Mouse (Mus musculus) limb, embryonic 11.5 days (tissue): ENCODE measurements around the gene Alox5. TPM values are rescaled to one million over a fixed set of nuclear protein-coding genes. Genes with fewer than 3 reads are reported as not detected.

Source experiments
- ATAC-seq: fragments of 200-750 bp; cut with Nextera tagmentation; 2 replicates; pipeline ENCODE4 v1.8.0; 2017; ENCODE audit warnings: low read depth; ENCODE audit not compliant: insufficient number of reproducible peaks, low FRiP score, low TSS enrichment
- DNase-seq: peaks from one replicate; pipeline ENCODE4 v3.0.0-alpha.2; 2015; ENCODE audit warnings: low spot score
- H3K27ac ChIP-seq: fragments of 300-500 bp; sonication (generic); replicated peaks from 2 replicates; pipeline ENCODE4 v1.5.1; 2014; ENCODE audit warnings: low read depth, mild to moderate bottlenecking, low read length
- H3K27me3 ChIP-seq: fragments of 300-500 bp; sonication (generic); 2 replicates; pipeline ENCODE4 v1.6.1; 2014; ENCODE audit warnings: mild to moderate bottlenecking, low read length, mixed read lengths; ENCODE audit not compliant: control insufficient read depth, insufficient read depth
- H3K36me3 ChIP-seq: fragments of 300-500 bp; sonication (generic); 2 replicates; pipeline ENCODE4 v1.6.1; 2014; ENCODE audit warnings: mild to moderate bottlenecking, low read length, moderate library complexity, mixed read lengths; ENCODE audit not compliant: control insufficient read depth, insufficient read depth
- H3K4me1 ChIP-seq: fragments of 300-500 bp; sonication (generic); 2 replicates; pipeline ENCODE4 v1.6.1; 2014; ENCODE audit warnings: low read length, mixed read lengths; ENCODE audit not compliant: control insufficient read depth, insufficient read depth
- H3K4me2 ChIP-seq: fragments of 300-500 bp; sonication (generic); 2 replicates; pipeline ENCODE4 v1.6.1; 2014; ENCODE audit warnings: low read depth, mild to moderate bottlenecking, moderate library complexity; ENCODE audit not compliant: severe bottlenecking
- H3K4me3 ChIP-seq: fragments of 300-500 bp; sonication (generic); 2 replicates; pipeline ENCODE4 v1.5.1; 2014; ENCODE audit warnings: low read depth, low read length
- H3K9ac ChIP-seq: fragments of 300-500 bp; sonication (generic); 2 replicates; pipeline ENCODE4 v1.6.1; 2014; ENCODE audit warnings: mild to moderate bottlenecking, low read length
- H3K9me3 ChIP-seq: fragments of 300-500 bp; sonication (generic); 2 replicates; pipeline ENCODE4 v1.6.1; 2016; ENCODE audit warnings: low read length; ENCODE audit not compliant: control insufficient read depth
- WGBS: fragments of 180-500 bp; shearing (Covaris S2); extraction: QIAGEN DNeasy Blood & Tissue Kit; methylation state at CpG from one replicate; pipeline ENCODE4 v1.1.7; 2014; 5-methylcytosine and 5-hydroxymethylcytosine counted together
- polyA plus RNA-seq: library from polyadenylated mRNA; unstranded; fragments of >200 nt; fragmentation: Nextera tagmentation; extraction: Ambion mirVana; gene quantifications from 2 replicates; pipeline ENCODE4 v1.2.1, GENCODE M21; 2014

Alox5 gene
- polyA plus RNA-seq, 1 experiment from 2014 or later: 0.75 TPM

GRCm38 (mm10) chr6:116415126-116415676, 45.8 kb downstream of the Alox5 start:
- H3K36me3 ChIP-seq: no peaks in the 10 kb centered on the region
- no peak overlapping the region for H3K27ac ChIP-seq
- WGBS: 92% methylated on average over 12 of the region's 12 CpGs
- no peak overlapping the region for H3K4me2 ChIP-seq
- no peak overlapping the region for H3K9ac ChIP-seq
- H3K4me1 ChIP-seq: no peaks in the 10 kb centered on the region
- ATAC-seq: no peak
- no peaks in the 10 kb centered on the region for H3K27me3 ChIP-seq
- no peak overlapping the region for H3K4me3 ChIP-seq
- H3K9me3 ChIP-seq: no peaks in the 10 kb centered on the region
- no peak for DNase-seq

- H3K4me2 ChIP-seq: no peak overlapping the region
- no peak overlapping the region for H3K4me3 ChIP-seq
- H3K27ac ChIP-seq: no peak overlapping the region
- no peaks in the 10 kb centered on the region for H3K4me1 ChIP-seq
- no peaks in the 10 kb centered on the region for H3K27me3 ChIP-seq
- WGBS: 96% methylated on average over 14 of the region's 14 CpGs
- no peaks in the 10 kb centered on the region for H3K9me3 ChIP-seq
- no peak for DNase-seq
- no peaks in the 10 kb centered on the region for H3K36me3 ChIP-seq
- no peak for ATAC-seq
- H3K9ac ChIP-seq: no peak overlapping the region
These were observed 48.2 kb downstream of the Alox5 start for GRCm38 (mm10) chr6:116412546-116413325.

- no peak overlapping the region for H3K9ac ChIP-seq
- no peaks in the 10 kb centered on the region for H3K4me1 ChIP-seq
- H3K27ac ChIP-seq: no peak overlapping the region
- H3K9me3 ChIP-seq: no peaks in the 10 kb centered on the region
- ATAC-seq (no peak), DNase-seq (no peak)
- H3K36me3 ChIP-seq: no peaks in the 10 kb centered on the region
- H3K4me2 ChIP-seq: no peak overlapping the region
- no peaks in the 10 kb centered on the region for H3K27me3 ChIP-seq
- 76% methylated on average over 3 of the region's 3 CpGs for WGBS
- no peak overlapping the region for H3K4me3 ChIP-seq
These were observed 49.3 kb downstream of the Alox5 start for GRCm38 (mm10) chr6:116411716-116412115.

- no peak overlapping the region for H3K27ac ChIP-seq
- DNase-seq (no peak), ATAC-seq (no peak)
- H3K27me3 ChIP-seq: no peaks in the 10 kb centered on the region
- H3K4me2 ChIP-seq: no peak overlapping the region
- no peaks in the 10 kb centered on the region for H3K9me3 ChIP-seq
- H3K4me1 ChIP-seq: no peaks in the 10 kb centered on the region
- H3K9ac ChIP-seq: no peak overlapping the region
- no peak overlapping the region for H3K4me3 ChIP-seq
- 95% methylated on average over 10 of the region's 10 CpGs for WGBS
- H3K36me3 ChIP-seq: no peaks in the 10 kb centered on the region
These were observed 50.5 kb downstream of the Alox5 start for GRCm38 (mm10) chr6:116410436-116410835.

- Histone ChIP-seq H3K4me2 (no peak overlapping the region), H3K27me3 (no peaks in the 10 kb centered on the region), H3K4me3 (no peak overlapping the region), H3K9me3 (no peaks in the 10 kb centered on the region), H3K9ac (no peak overlapping the region), H3K4me1 (no peaks in the 10 kb centered on the region), H3K36me3 (no peaks in the 10 kb centered on the region), H3K27ac (no peak overlapping the region)
- ATAC-seq (no peak), DNase-seq (no peak)
- 64% methylated on average over 6 of the region's 6 CpGs for WGBS
These were observed 52.9 kb downstream of the Alox5 start for GRCm38 (mm10) chr6:116407956-116408657.

GRCm38 (mm10) chr6:116407216-116407615, 53.8 kb downstream of the Alox5 start:
- no peak for DNase-seq
- ATAC-seq: no peak
- Histone ChIP-seq H3K4me3 (no peak overlapping the region), H3K36me3 (no peaks in the 10 kb centered on the region), H3K27me3 (no peaks in the 10 kb centered on the region), H3K4me2 (no peak overlapping the region), H3K4me1 (no peaks in the 10 kb centered on the region), H3K9ac (no peak overlapping the region), H3K27ac (no peak overlapping the region), H3K9me3 (no peaks in the 10 kb centered on the region)
- WGBS: 91% methylated on average over 4 of the region's 4 CpGs

GRCm38 (mm10) chr6:116406680-116407079, 54.3 kb downstream of the Alox5 start:
- Histone ChIP-seq H3K27me3 (no peaks in the 10 kb centered on the region), H3K4me1 (no peaks in the 10 kb centered on the region), H3K4me3 (no peak overlapping the region), H3K36me3 (0 out of 2 replicates have a peak, but pooled peaks cover 1% of the 10 kb centered on the region), H3K27ac (no peak overlapping the region), H3K9me3 (no peaks in the 10 kb centered on the region), H3K9ac (no peak overlapping the region), H3K4me2 (no peak overlapping the region)
- ATAC-seq (no peak), DNase-seq (no peak)
- 65% methylated on average over 5 of the region's 5 CpGs for WGBS

- Histone ChIP-seq H3K36me3 (0 out of 2 replicates have a peak, but pooled peaks cover 2% of the 10 kb centered on the region), H3K9me3 (no peaks in the 10 kb centered on the region), H3K4me1 (no peaks in the 10 kb centered on the region), H3K27me3 (no peaks in the 10 kb centered on the region), H3K27ac (no peak overlapping the region), H3K4me2 (no peak overlapping the region), H3K4me3 (no peak overlapping the region), H3K9ac (no peak overlapping the region)
- DNase-seq (no peak), ATAC-seq (no peak)
- 82% methylated on average over 2 of the region's 2 CpGs for WGBS
These were observed 54.8 kb downstream of the Alox5 start for GRCm38 (mm10) chr6:116406152-116406551.
